In the genomic region with DNA sequence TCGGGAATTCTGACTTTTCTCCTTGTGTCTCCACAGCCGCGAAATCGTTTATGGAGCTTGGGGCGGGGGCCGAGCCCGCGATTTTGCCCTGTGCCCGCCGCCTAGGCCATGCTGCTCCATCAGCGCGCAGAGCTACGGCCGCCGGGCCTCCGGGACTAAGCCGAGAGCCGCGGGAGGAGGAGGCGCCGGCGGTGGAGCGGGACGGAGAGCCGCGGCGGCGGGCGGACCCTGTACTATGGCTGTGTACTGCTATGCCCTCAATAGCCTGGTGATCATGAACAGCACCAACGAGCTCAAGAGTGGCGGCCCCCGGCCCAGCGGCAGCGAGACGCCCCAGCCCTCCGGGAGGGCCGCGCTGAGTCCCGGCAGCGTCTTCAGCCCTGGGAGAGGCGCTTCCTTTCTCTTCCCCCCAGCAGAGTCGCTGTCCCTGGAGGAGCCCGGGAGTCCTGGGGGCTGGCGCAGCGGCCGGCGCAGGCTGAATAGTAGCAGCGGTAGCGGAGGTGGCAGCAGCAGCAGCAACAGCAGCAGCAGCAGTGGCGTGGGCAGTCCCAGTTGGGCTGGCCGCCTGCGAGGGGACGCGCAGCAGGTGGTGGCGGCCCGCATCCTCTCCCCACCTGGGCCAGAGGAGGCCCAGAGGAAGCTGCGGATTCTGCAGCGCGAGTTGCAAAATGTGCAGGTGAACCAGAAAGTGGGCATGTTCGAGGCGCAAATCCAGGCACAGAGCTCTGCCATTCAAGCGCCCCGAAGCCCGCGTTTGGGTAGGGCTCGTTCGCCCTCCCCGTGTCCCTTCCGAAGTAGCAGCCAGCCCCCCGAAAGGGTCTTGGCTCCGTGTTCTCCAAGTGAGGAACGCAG, we compare ENCODE assay signal across 8 mouse cellular contexts. TPM values are rescaled to one million over a fixed set of nuclear protein-coding genes. Genes with fewer than 3 reads are reported as not detected.
DNase-seq lines count a peak whose midpoint lies in the region; ATAC-seq and TF ChIP-seq lines count a peak whose summit lies in the region.

No protein-coding gene starts in this region.

- no peak for TF ChIP-seq EP300 in stomach, postnatal 0 days (optimal IDR thresholded peaks at IDR 0.05)

- DNase-seq in adrenal gland, adult 18-20 months (ENCODE audit: low spot score in 2 of 2): peak; percentile 53 to 55
- DNase-seq in adrenal gland, adult 8-10 months: no peak
- peak; percentile 43 for DNase-seq in R1 (ENCODE audit: low read depth, low spot score)
- peak; percentile 61 for DNase-seq in embryo, embryonic 9.5 days (ENCODE audit: extremely low spot score)
- peak; percentile 55 for DNase-seq in heart, postnatal 4 days
- DNase-seq in left cerebral cortex, adult 2 months (ENCODE audit: extremely low spot score in 1 of 2, low spot score in 2 of 2): peak; percentile 60 to 64
- peak; percentile 32 for DNase-seq in stomach, postnatal 0 days (ENCODE audit: low spot score)

- intact Hi-C loops in left cerebral cortex, adult 2 months (cut with DNase I): loop anchor here (2.0 to 5.0 kb wide), 2 partner anchors 32 to 65 kb away; no protein-coding TSS in a partner anchor

- no peaks in the 10 kb centered on the region for H3K36me3 ChIP-seq in midbrain, embryonic 13.5 days
- no peaks in the 10 kb centered on the region; the same call in 1 of the 2 replicates for H3K36me3 ChIP-seq in stomach, postnatal 0 days (ENCODE audit: control insufficient read depth, insufficient read depth, low read length)

- H3K4me3 ChIP-seq in left cerebral cortex, adult 2 months: peak overlapping the region; percentile 64
- H3K4me3 ChIP-seq in midbrain, embryonic 13.5 days (replicated peaks): peak overlapping the region; percentile 64
- peak overlapping the region; percentile 66 for H3K4me3 ChIP-seq in stomach, postnatal 0 days (ENCODE audit: low read depth, low read length)

- no peak for TF ChIP-seq CTCF in left cerebral cortex, adult 2 months (IDR thresholded peaks at IDR 0.05)
- TF ChIP-seq CTCF in stomach, postnatal 0 days (IDR thresholded peaks at IDR 0.05; ENCODE audit: low read depth): no peak

- H3K27ac ChIP-seq in left cerebral cortex, adult 2 months: peak overlapping the region; percentile 71
- no peak overlapping the region for H3K27ac ChIP-seq in midbrain, embryonic 13.5 days
- peak overlapping the region; percentile 58; the same call in 1 of the 2 replicates for H3K27ac ChIP-seq in stomach, postnatal 0 days (replicated peaks)

- peaks cover 41% of the 10 kb centered on the region for H3K4me1 ChIP-seq in midbrain, embryonic 13.5 days (replicated peaks)
- peaks cover 8% of the 10 kb centered on the region; the same call in 1 of the 2 replicates for H3K4me1 ChIP-seq in stomach, postnatal 0 days (replicated peaks; ENCODE audit: control insufficient read depth, insufficient read depth)

- H3K27me3 ChIP-seq in midbrain, embryonic 13.5 days: peaks cover 38% of the 10 kb centered on the region
- H3K27me3 ChIP-seq in stomach, postnatal 0 days (ENCODE audit: control insufficient read depth, insufficient read depth, low read length): no peaks in the 10 kb centered on the region

- H3K9me3 ChIP-seq in midbrain, embryonic 13.5 days: no peaks in the 10 kb centered on the region
- no peaks in the 10 kb centered on the region for H3K9me3 ChIP-seq in stomach, postnatal 0 days (ENCODE audit: control insufficient read depth, low read length)

- peak; percentile 72 for ATAC-seq in midbrain, embryonic 13.5 days
- ATAC-seq in stomach, postnatal 0 days (ENCODE audit: low FRiP score, low TSS enrichment): no peak

- peak overlapping the region; percentile 78 for H3K9ac ChIP-seq in midbrain, embryonic 13.5 days (replicated peaks)
- H3K9ac ChIP-seq in stomach, postnatal 0 days (ENCODE audit: low read length): peak overlapping the region; percentile 85

- 1% methylated on average over 71 of the region's 72 CpGs for WGBS in midbrain, embryonic 13.5 days
- WGBS in stomach, postnatal 0 days: 8% methylated on average over 70 of the region's 72 CpGs

- peak overlapping the region; percentile 99 for H3K4me2 ChIP-seq in midbrain, embryonic 13.5 days (replicated peaks)
- peak overlapping the region; percentile 90 for H3K4me2 ChIP-seq in stomach, postnatal 0 days (replicated peaks; ENCODE audit: low read depth)

RNA-seq across cellular contexts. Expression of a gene that starts 2.0 kb away (rescaled TPM):
- total RNA-seq in adrenal gland, adult 18-20 months (2021): 10 to 100 TPM; 49.3 to 58.6 TPM
- 10 to 100 TPM; 64.4 to 99.3 (median 78.9) TPM for total RNA-seq in adrenal gland, adult 8-10 months (2022)
- total RNA-seq in heart, postnatal 4 days (2021): 10 to 100 TPM; 62.2 to 67.2 TPM
- total RNA-seq in left cerebral cortex, adult 2 months (2021): 10 to 100 TPM; 17.9 to 18.2 TPM
- polyA plus RNA-seq in midbrain, embryonic 13.5 days (2015; fragmentation: Nextera tagmentation; extraction: Ambion mirVana): 2.2 and 2.5 TPM in 2 replicates
- polyA plus RNA-seq in stomach, postnatal 0 days (2015; fragmentation: Nextera tagmentation; extraction: Ambion mirVana): 3.7 and 4.0 TPM in 2 replicates
